Mouse (Mus musculus): ENCODE results near the gene Spint2.

- TF ChIP-seq GATA1 (IDR thresholded peaks at IDR 0.05; ENCODE audit: borderline replicate concordance, low read length) = no peak
- TF ChIP-seq FLI1 (IDR thresholded peaks at IDR 0.05; ENCODE audit: low read length) = no peak
Measured at GRCm38 (mm10) chr7:29213675-29214082, 68.0 kb downstream of the Spint2 start, which contains the start of gene Catsperg1.
